Mouse (Mus musculus): ENCODE measurements at regions not wholly inside any gene's neighbourhood (a gene's known extent, or its start where the extent isn't known, plus 50 kb on each side); places are given as distances from the start of the nearest gene placed in this dataset.

GRCm38 (mm10) chr5:119739386-119739785 is 68.9 kb downstream of the Tbx3 start:
- DNase-seq (ENCODE audit: low spot score), result no peak

GRCm38 (mm10) chr5:119741116-119741515 is 70.6 kb downstream of the Tbx3 start:
- peak; percentile 70 for DNase-seq (ENCODE audit: low spot score)

- no peak for DNase-seq (ENCODE audit: low spot score)
Measured at GRCm38 (mm10) chr5:119743733-119744132, 73.3 kb downstream of the Tbx3 start.

- DNase-seq (ENCODE audit: low spot score), result peak; percentile 67
Measured at GRCm38 (mm10) chr5:119747038-119747437, 76.6 kb downstream of the Tbx3 start.

GRCm38 (mm10) chr5:119748667-119749066 is 78.2 kb downstream of the Tbx3 start:
- no peak for DNase-seq (ENCODE audit: low spot score)

- DNase-seq (ENCODE audit: low spot score), result no peak
Measured at GRCm38 (mm10) chr5:119749153-119749552, 78.7 kb downstream of the Tbx3 start.

- no peak for DNase-seq (ENCODE audit: low spot score)
Measured at GRCm38 (mm10) chr5:119755782-119756181, 76.7 kb upstream of the Tbx5 start.

- no peak for DNase-seq (ENCODE audit: low spot score)
Measured at GRCm38 (mm10) chr5:119758880-119759279, 73.6 kb upstream of the Tbx5 start.

GRCm38 (mm10) chr5:119762102-119762501 is 70.4 kb upstream of the Tbx5 start:
- no peak for DNase-seq (ENCODE audit: low spot score)

GRCm38 (mm10) chr5:119763337-119763736 is 69.1 kb upstream of the Tbx5 start:
- DNase-seq (ENCODE audit: low spot score), result no peak

- DNase-seq (ENCODE audit: low spot score), result no peak
Measured at GRCm38 (mm10) chr5:119766372-119766771, 66.1 kb upstream of the Tbx5 start.

- no peak for DNase-seq (ENCODE audit: low spot score)
Measured at GRCm38 (mm10) chr5:119770951-119771350, 61.5 kb upstream of the Tbx5 start.

GRCm38 (mm10) chr5:119776106-119776887 is 56.2 kb upstream of the Tbx5 start:
- no peak for DNase-seq (ENCODE audit: low spot score)

GRCm38 (mm10) chr5:119777836-119778235 is 54.6 kb upstream of the Tbx5 start:
- no peak for DNase-seq (ENCODE audit: low spot score)

GRCm38 (mm10) chr5:119781375-119781774 is 51.1 kb upstream of the Tbx5 start:
- no peak for DNase-seq (ENCODE audit: low spot score)
